Mouse (Mus musculus) cerebellum, adult 18-20 months (tissue): ENCODE data around the gene Ndufa5.

Experiments
- DNase-seq, 2 experiments: peaks; one replicate each; pipeline ENCODE4 v3.0.0; 2021

The Ndufa5 gene

DNA sequence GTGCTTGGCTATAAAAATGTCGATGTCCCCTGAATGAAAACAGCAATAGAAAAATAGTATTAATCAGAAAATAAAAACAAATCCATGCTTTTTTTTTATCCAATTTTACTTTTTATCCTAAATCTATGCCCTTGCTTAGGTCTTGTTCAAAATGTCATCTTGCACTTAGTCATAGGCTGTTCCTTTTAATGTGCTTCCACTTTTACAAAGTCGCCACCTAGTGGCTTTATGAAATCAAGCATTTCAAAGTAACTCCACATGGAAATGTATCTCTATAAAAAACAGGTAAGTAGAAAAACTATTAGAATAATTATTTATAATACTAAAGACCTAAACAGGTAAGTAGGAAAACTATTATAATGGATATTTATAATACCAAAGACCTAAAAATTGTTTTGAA is 11.6 kb downstream of the Ndufa5 start:
- no peak for DNase-seq

DNA sequence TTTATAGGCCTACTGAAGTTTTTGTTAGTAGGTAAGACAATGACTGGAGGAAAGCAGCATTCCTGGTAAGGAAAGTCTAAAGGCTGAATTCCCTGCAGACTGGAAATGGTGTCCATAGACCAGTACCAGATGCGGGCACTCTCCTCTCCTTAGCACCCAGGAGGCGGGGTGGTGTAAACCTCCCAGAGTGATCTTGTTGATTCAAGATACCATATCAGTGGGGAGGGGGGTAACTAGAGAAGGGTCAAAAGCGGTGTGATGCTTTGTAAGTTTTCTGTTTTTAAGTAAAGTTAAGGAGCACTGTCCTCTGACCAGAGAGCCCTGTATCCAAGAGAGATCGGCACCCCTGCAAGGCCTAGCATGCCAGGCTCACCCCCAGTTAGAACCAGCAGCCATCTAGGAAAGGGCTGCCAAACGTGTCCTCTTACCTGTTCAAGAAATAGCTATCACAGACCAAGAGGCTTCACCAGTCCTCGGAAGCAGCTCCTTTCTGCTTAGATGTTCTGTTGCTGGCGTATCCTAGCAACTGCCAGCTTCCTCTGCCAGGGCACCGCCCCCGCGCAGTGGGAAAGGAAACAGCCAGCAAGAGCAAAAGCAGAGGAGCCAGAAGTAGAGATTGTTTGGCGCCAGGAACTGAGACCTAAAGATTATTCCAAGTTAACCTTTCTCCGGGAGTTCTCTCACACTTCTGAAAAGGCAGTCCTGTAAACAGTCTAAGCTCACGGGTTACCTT is 13.1 kb downstream of the Ndufa5 start, which contains the start of gene Iqub:
Gene Iqub (minus strand): TSS at position 516 of the 733 bp plus-strand sequence.
- DNase-seq: peak; percentile 46

- DNase-seq: no peak
These were observed 23.7 kb downstream of the Ndufa5 start for GRCm38 (mm10) chr6:24504141-24504540.

GRCm38 (mm10) chr6:24490341-24490740 is 37.5 kb downstream of the Ndufa5 start:
- no peak for DNase-seq

DNA sequence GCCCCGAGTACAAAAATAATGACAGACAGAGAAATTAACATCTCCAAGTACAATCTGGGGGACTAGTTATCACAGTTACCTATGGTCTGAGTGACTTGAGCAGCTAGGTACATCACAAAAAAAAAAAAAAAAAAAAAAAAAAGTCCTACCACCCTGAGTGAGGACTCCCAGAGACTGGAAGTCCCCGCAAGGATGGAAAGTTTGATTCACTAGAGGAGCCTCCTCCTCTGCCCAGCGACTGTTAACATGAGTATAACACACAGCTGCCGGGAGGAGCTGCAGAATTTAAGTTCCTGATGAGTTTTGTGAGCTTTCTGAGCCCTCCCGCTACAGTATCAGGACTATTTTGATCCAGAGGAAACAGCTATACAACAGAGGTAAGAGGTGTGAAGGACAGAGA is 41.3 kb downstream of the Ndufa5 start:
- DNase-seq: no peak

DNA sequence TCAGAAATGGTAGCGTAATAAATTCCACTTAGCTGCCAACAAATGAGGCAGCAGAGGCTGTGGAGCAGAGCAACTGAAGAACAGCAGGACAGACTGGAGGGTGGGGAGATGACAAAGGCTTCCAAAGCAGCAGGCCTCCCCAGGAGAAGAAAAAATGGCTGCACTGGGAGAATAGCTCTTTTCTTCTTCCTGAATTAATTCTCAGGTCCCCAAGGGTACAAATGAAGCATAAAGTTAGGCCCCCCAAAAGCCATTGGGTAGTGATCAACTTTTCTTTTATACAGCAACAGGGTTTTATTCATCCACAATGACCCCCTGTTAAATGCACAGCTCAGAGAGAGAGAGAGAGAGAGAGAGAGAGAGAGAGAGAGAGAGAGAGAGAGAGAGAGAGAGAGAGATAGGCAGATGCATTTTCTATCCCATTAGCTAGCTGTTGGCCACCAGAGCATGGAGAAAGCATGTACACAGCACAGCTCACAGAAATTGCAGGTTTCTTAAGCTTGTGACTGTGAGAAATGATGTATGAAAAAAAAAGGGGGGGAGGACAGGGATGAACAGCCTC is 57.2 kb downstream of the Ndufa5 start:
- DNase-seq: no peak

DNA sequence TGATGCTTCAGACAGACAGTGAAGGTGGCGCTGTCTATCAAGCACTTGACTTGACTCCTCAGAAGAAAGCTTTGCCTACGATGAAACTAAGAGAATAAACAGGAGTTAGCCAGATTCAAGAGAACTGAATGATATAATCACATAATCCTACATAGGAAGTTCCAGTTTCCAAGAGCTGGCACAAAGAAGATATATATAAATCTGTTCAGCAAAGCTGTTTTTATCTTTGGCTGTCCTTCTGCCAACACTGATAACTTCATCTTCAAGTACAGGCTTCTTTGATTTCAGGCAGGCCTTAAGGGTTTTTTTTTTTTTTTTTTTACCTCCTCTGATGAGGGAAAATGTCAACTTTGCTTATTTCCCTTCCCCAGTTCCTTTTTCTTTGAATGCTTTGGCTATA is 57.7 kb downstream of the Ndufa5 start:
- no peak for DNase-seq
